Mouse (Mus musculus) forebrain, embryonic 14.5 days (tissue): ENCODE data around the gene Gad2. TPM values are rescaled to one million over a fixed set of nuclear protein-coding genes. Genes with fewer than 3 reads are reported as not detected.
"Not testable (repeated sequence)": the region's sequence is repeated elsewhere in the genome, so short reads cannot be mapped to it uniquely, and the experiment has no call there.

ENCODE experiments used
- ATAC-seq: fragments of 200-750 bp; cut with Nextera tagmentation; 2 replicates; pipeline ENCODE4 v1.8.0; 2017; ENCODE audit warnings: mild to moderate bottlenecking, moderate library complexity
- DNase-seq: peaks from one replicate; pipeline ENCODE4 v3.0.0-alpha.2; 2015; ENCODE audit warnings: low spot score
- H3K27ac ChIP-seq: fragments of 300-500 bp; sonication (generic); 2 replicates; pipeline ENCODE4 v1.5.1; 2014; ENCODE audit warnings: low read depth, mild to moderate bottlenecking, control low read depth, low read length, moderate library complexity
- H3K27me3 ChIP-seq: fragments of 300-500 bp; sonication (generic); replicated peaks from 2 replicates; pipeline ENCODE4 v1.6.1; 2014; ENCODE audit warnings: low read length, control low read depth, mixed read lengths; ENCODE audit not compliant: control insufficient read depth, insufficient read depth
- H3K36me3 ChIP-seq: fragments of 300-500 bp; sonication (generic); 2 replicates; pipeline ENCODE4 v1.6.1; 2014; ENCODE audit warnings: low read length, control low read depth; ENCODE audit not compliant: control insufficient read depth, insufficient read depth
- H3K4me1 ChIP-seq: fragments of 300-500 bp; sonication (generic); 2 replicates; pipeline ENCODE4 v1.6.1; 2014; ENCODE audit warnings: antibody characterized with exemption, low read length, control low read depth; ENCODE audit not compliant: control insufficient read depth, insufficient read depth
- H3K4me2 ChIP-seq: fragments of 300-500 bp; sonication (generic); 2 replicates; pipeline ENCODE4 v1.6.1; 2014; ENCODE audit warnings: mild to moderate bottlenecking, control low read depth, low read length
- H3K4me3 ChIP-seq: fragments of 300-500 bp; sonication (generic); 2 replicates; pipeline ENCODE4 v1.5.1; 2014; ENCODE audit warnings: low read depth, low read length, control low read depth
- H3K9ac ChIP-seq: fragments of 300-500 bp; sonication (generic); 2 replicates; pipeline ENCODE4 v1.6.1; 2014; ENCODE audit warnings: mild to moderate bottlenecking, low read length, control low read depth, moderate library complexity
- H3K9me3 ChIP-seq: fragments of 300-500 bp; sonication (generic); replicated peaks from 2 replicates; pipeline ENCODE4 v1.6.1; 2016; ENCODE audit warnings: low read length, control low read depth, mixed read lengths; ENCODE audit not compliant: control insufficient read depth
- WGBS: fragments of 180-500 bp; shearing (Covaris S2); extraction: QIAGEN DNeasy Blood & Tissue Kit; methylation state at CpG from one replicate; pipeline ENCODE4 v1.1.7; 2014; 5-methylcytosine and 5-hydroxymethylcytosine counted together
- polyA plus RNA-seq: library from polyadenylated mRNA; unstranded; fragments of >200 nt; fragmentation: Nextera tagmentation; extraction: Ambion mirVana; gene quantifications from 2 replicates; pipeline ENCODE4 v1.2.1, GENCODE M21; 2014

Gad2 gene
- 38.7 and 43.1 TPM in 2 replicates for polyA plus RNA-seq

DNA sequence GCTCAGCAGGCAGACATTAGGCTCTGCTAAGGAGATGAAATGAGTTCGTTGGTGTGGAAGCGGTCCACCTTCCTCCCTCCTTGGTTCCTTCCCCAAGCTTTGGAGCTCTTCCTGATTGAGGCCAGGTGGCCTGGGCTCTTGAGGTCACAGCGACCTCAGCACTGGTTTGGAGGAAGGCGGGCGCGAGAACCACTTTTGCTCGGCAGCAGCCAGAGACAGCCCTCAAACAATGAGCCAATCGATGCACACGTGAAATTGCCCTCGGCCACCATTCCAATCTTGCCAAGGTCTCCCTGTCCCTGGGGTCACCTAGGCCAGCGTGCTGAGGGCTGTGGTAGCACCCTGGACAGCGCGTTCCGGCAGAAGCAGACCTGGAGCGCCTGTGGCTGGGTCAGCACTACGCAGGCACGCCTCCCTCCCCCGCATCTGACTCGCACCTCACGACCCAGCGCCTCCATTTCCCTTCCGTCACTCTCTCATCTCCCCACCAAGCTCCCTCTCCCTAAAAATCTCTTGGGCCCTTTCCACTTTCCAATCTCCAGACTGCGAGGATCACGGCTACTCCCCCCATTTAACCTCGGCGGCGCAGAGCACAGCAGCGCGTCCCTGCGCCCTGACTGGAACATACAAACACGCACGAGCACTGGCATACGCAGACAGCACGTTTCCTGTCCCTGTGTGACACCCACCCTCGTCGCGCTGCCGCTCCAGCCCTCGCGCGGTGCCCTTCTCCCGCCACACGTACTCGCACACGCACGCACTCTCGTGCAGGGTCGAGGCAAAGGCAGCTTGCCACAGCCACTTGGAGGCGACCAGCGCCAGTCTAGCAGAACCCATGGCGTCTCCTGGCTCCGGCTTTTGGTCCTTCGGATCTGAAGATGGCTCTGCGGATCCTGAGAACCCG, at the start of gene Gad2:
Gad2 (plus strand) TSS at position 378 of the 904 bp plus-strand sequence.
- peaks cover 45% of the 10 kb centered on the region for H3K27me3 ChIP-seq
- peak; percentile 61 for ATAC-seq
- under 1% methylated on average over 55 of the region's 55 CpGs for WGBS

DNA sequence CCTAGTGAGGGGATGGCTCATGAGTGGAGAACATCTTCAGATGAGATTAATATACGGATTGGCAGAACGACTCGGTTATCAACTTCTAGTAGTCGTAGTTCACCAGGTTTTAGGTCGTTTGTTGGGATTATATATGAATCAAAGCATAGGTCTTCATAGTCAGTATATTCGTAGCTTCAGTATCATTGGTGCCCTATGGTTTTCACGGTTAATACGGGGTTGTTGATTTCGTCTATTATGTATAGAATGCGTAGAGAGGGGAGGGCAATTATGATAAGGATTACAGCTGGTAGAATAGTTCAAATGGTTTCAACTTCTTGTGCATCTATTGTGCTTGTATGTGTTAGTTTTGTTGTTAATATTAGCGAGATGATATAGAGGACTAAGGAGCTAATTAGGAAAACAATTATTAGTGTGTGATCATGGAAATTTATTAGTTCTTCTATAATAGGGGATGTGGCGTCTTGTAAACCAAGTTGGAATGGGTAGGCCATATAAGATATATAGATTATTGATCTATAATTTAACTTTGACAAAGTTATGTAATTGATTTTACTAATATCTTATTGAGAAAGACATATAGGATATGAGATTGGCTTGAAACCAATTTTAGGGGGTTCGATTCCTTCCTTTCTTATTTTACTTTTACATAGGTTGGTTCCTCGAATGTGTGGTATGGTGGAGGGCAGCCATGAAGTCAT, 34.4 kb upstream of the Gad2 start:
- not testable (repeated sequence) for H3K4me1 ChIP-seq, H3K4me2 ChIP-seq, H3K9ac ChIP-seq, DNase-seq, H3K36me3 ChIP-seq, H3K27ac ChIP-seq, H3K9me3 ChIP-seq, H3K4me3 ChIP-seq, H3K27me3 ChIP-seq
- ATAC-seq = peak; percentile 81
- 86% methylated on average over 14 of the region's 14 CpGs for WGBS

More for the DNA sequence above, at the start of gene Gad2:
- H3K9me3 ChIP-seq = no peaks in the 10 kb centered on the region
- DNase-seq = peak; percentile 66
- H3K4me1 ChIP-seq = peaks cover 19% of the 10 kb centered on the region; the same call in 1 of the 2 replicates
- H3K9ac ChIP-seq = peak within 1 kb of the TSS; percentile 89
- H3K4me2 ChIP-seq = peak within 1 kb of the TSS; percentile 78
- peak within 1 kb of the TSS; percentile 98 for H3K27ac ChIP-seq
- peak within 1 kb of the TSS; percentile 51 for H3K4me3 ChIP-seq
- H3K36me3 ChIP-seq = no peaks in the 10 kb centered on the region

DNA sequence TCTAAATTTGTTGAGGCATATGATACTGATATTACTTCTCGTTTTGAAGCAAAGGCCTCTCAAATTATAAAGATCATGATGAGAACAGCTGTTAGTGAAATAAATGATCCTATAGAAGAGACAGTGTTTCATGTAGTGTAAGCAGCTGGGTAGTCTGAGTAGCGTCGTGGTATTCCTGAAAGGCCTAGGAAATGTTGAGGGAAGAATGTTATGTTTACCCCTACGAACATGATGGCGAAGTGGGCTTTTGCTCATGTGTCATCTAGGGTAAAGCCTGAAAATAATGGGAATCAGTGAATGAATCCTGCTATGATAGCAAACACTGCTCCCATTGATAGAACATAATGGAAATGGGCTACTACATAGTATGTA, 33.8 kb upstream of the Gad2 start:
- H3K4me1 ChIP-seq, H3K27ac ChIP-seq, DNase-seq, H3K4me2 ChIP-seq, H3K27me3 ChIP-seq, H3K4me3 ChIP-seq, H3K9ac ChIP-seq, H3K36me3 ChIP-seq, H3K9me3 ChIP-seq: not testable (repeated sequence)
- peak; percentile 42 for ATAC-seq
- WGBS = 92% methylated on average over 5 of the region's 5 CpGs

DNA sequence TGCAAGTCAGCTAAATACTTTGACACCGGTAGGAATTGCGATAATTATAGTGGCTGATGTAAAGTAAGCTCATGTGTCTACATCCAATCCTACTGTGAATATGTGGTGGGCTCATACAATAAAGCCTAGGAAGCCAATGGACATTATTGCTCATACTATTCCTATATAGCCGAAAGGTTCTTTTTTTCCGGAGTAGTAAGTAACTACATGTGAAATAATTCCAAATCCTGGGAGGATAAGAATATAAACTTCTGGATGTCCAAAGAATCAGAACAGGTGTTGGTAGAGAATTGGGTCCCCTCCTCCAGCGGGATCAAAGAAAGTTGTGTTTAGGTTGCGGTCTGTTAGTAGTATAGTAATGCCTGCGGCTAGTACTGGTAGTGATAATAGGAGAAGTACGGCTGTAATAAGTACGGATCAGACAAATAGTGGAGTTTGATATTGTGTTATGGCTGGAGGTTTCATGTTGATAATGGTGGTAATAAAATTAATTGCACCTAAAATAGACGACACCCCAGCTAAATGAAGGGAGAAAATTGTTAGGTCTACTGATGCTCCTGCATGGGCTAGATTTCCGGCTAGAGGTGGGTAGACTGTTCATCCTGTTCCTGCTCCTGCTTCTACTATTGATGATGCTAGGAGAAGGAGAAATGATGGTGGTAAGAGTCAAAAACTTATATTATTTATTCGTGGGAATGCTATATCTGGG, 33.2 kb upstream of the Gad2 start:
- H3K36me3 ChIP-seq, H3K4me3 ChIP-seq, H3K27ac ChIP-seq, H3K4me1 ChIP-seq, H3K9ac ChIP-seq, H3K27me3 ChIP-seq, DNase-seq, H3K9me3 ChIP-seq, H3K4me2 ChIP-seq: not testable (repeated sequence)
- 76% methylated on average over 12 of the region's 12 CpGs for WGBS
- ATAC-seq = peak; percentile 92

DNA sequence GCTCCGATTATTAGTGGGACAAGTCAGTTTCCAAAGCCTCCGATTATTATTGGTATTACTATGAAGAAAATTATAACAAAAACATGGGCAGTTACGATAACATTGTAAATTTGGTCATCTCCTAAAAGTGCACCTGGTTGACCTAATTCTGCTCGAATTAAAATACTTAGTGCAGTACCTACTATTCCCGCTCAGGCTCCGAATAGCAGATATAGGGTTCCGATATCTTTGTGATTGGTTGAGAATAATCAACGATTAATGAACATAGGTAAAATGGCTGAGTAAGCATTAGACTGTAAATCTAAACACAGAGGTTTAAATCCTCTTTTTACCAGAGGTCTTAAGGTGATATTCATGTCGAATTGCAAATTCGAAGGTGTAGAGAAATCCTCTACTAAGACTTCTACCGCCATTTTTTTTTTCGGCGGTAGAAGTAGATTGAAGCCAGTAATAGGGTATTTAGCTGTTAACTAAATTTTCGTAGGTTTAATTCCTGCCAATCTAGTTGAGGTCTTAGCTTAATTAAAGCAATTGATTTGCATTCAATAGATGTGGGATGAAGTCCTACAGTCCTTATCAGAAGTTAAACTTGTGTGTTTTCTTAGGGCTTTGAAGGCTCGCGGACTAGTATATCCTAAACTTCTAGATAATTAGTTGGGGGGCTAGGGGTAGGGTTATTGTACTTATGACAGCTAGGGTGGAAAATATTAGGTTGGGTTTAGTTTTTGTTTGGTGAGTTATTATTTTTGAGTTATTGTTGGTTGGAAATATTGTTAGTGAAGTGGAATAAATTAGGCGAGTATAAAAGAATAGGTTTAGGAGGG, 32.4 kb upstream of the Gad2 start:
- not testable (repeated sequence) for H3K9me3 ChIP-seq, H3K27me3 ChIP-seq, H3K9ac ChIP-seq, H3K4me2 ChIP-seq, H3K36me3 ChIP-seq, H3K4me3 ChIP-seq, H3K4me1 ChIP-seq, H3K27ac ChIP-seq, DNase-seq
- ATAC-seq = peak; percentile 89
- WGBS = 92% methylated on average over 16 of the region's 17 CpGs

DNA sequence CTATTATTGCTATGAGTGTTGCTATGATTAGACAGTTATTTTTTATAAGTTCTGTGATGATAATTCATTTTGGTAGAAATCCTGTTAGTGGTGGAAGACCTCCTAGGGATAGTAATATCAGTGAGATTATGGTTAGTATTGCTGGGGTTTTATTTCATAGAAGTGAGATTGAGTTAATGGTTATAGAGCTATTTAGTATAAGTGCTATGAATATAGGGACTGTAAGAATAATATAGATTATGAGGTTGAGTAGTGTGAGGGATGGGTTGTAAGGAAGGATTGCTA, 31.9 kb upstream of the Gad2 start:
- H3K9me3 ChIP-seq = no peaks in the 10 kb centered on the region
- H3K27ac ChIP-seq = no peak overlapping the region
- no peak overlapping the region for H3K4me3 ChIP-seq
- H3K4me2 ChIP-seq = no peak overlapping the region
- no peaks in the 10 kb centered on the region for H3K4me1 ChIP-seq
- no peak for DNase-seq
- no peak for ATAC-seq
- no peaks in the 10 kb centered on the region for H3K36me3 ChIP-seq
- H3K27me3 ChIP-seq = no peaks in the 10 kb centered on the region
- no peak overlapping the region for H3K9ac ChIP-seq

DNA sequence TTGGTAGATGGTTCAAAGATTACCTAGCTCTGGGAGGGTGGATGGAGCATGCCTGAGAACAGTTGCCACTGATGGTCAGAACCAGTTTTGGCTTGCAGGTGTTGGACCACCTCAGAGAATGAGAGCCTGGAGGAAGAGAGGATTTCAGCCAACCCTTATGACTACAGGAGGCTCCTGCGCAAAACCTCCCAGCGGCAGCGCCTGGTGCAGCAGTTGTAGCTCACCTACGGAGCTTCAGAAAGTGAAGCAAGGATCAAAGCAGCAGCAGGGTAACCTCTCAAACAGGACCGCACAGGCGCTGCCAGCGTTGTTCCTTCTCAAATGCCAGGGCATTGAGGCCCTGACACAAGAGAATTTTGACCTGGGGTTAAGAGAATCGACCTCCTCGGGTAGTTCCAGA, 4.1 kb upstream of the Gad2 start:
- DNase-seq = no peak
- ATAC-seq = no peak
- no peak overlapping the region for H3K9ac ChIP-seq
- H3K9me3 ChIP-seq = no peaks in the 10 kb centered on the region
- peaks cover 18% of the 10 kb centered on the region; the same call in 1 of the 2 replicates for H3K27me3 ChIP-seq
- peaks cover 19% of the 10 kb centered on the region; the same call in 1 of the 2 replicates for H3K4me1 ChIP-seq
- no peaks in the 10 kb centered on the region for H3K36me3 ChIP-seq
- no peak overlapping the region for H3K4me2 ChIP-seq
- no peak overlapping the region for H3K27ac ChIP-seq
- 7% methylated on average over 9 of the region's 9 CpGs for WGBS
- H3K4me3 ChIP-seq = no peak overlapping the region

DNA sequence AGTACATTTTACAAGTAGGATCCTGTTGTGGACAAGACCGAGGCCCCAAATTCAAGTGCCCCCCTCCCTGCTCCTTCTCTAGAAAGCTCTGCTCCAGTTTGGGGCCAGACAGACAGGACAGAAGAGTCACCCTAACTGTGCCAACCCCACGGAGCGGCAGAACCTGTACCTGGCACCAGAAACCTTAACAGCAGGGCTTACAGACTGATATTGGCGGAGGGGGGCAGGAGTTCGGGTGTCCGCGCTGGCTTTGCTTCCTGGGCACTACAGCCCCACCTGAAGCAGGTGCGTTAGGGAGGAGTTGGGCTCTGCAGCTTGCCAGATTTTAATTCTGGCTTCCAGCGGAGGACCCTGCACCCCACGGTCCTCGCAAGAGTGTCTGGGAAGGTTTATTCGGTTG, 2.6 kb upstream of the Gad2 start:
- peaks cover 19% of the 10 kb centered on the region; the same call in 1 of the 2 replicates for H3K4me1 ChIP-seq
- H3K27me3 ChIP-seq = peaks cover 26% of the 10 kb centered on the region
- H3K36me3 ChIP-seq = no peaks in the 10 kb centered on the region
- H3K4me3 ChIP-seq = peak overlapping the region; percentile 11; the same call in 1 of the 2 replicates
- DNase-seq = no peak
- no peak for ATAC-seq
- 3% methylated on average over 12 of the region's 12 CpGs for whole genome bisulfite sequencing
- H3K9me3 ChIP-seq = no peaks in the 10 kb centered on the region
- peak overlapping the region; percentile 78 for H3K4me2 ChIP-seq
- H3K27ac ChIP-seq = peak overlapping the region; percentile 98
- H3K9ac ChIP-seq = peak overlapping the region; percentile 42; the same call in 1 of the 2 replicates
